Mouse (Mus musculus) thymus, adult 2 months (tissue): Measurements from ENCODE around the gene Nt5c3. TPM values are rescaled to one million over a fixed set of nuclear protein-coding genes. Genes with fewer than 3 reads are reported as not detected.

Experiments
- DNase-seq: peaks from one replicate; pipeline ENCODE4 v3.0.0; 2021
- H3K27ac ChIP-seq: fragments of 200-500 bp; 2 replicates; pipeline ENCODE4 v1.5.1; 2012; ENCODE audit warnings: low read length, control low read depth; ENCODE audit not compliant: control insufficient read depth, insufficient read depth
- H3K27me3 ChIP-seq: fragments of 200-500 bp; 2 replicates; pipeline ENCODE4 v1.6.1; 2012; ENCODE audit warnings: mild to moderate bottlenecking, low read length, moderate library complexity, mixed read lengths; ENCODE audit not compliant: control insufficient read depth, insufficient read depth
- H3K36me3 ChIP-seq: fragments of 200-500 bp; 2 replicates; pipeline ENCODE4 v1.6.1; 2012; ENCODE audit warnings: mild to moderate bottlenecking, low read length, moderate library complexity; ENCODE audit not compliant: control insufficient read depth, insufficient read depth
- H3K4me1 ChIP-seq: fragments of 200-500 bp; replicated peaks from 2 replicates; pipeline ENCODE4 v1.6.1; 2012; ENCODE audit warnings: low read length; ENCODE audit not compliant: control insufficient read depth, insufficient read depth
- H3K4me3 ChIP-seq: fragments of 200-500 bp; 2 replicates; pipeline ENCODE4 v1.5.1; 2012; ENCODE audit warnings: mild to moderate bottlenecking, low read length, control low read depth, moderate library complexity; ENCODE audit not compliant: control insufficient read depth, insufficient read depth
- CTCF ChIP-seq: fragments of 200-500 bp; IDR thresholded peaks from 2 replicates; pipeline ENCODE4 v1.5.1; 2012; ENCODE audit warnings: mild to moderate bottlenecking, control low read depth, low read length, moderate library complexity, borderline replicate concordance; ENCODE audit not compliant: control insufficient read depth, poor library complexity, insufficient read depth; ENCODE audit errors: extremely low read depth
- POLR2A ChIP-seq: fragments of 200-500 bp; IDR thresholded peaks from 2 replicates; pipeline ENCODE4 v1.6.1; 2012; ENCODE audit warnings: mild to moderate bottlenecking, low read length, control low read depth, moderate library complexity; ENCODE audit not compliant: control insufficient read depth, poor library complexity, insufficient read depth; ENCODE audit errors: extremely low read depth
- WGBS: fragments of 180-500 bp; shearing (Covaris S2); methylation state at CpG from one replicate; pipeline ENCODE4 v1.1.7; 2018; 5-methylcytosine and 5-hydroxymethylcytosine counted together
- polyA plus RNA-seq: library from polyadenylated mRNA; depleted of rRNA; stranded (reverse); fragments of >200 nt; gene quantifications from 2 replicates; pipeline ENCODE4 v1.2.3, GENCODE M21; 2012

The Nt5c3 gene
- polyA plus RNA-seq, 1 experiment = 9.6 TPM

DNA sequence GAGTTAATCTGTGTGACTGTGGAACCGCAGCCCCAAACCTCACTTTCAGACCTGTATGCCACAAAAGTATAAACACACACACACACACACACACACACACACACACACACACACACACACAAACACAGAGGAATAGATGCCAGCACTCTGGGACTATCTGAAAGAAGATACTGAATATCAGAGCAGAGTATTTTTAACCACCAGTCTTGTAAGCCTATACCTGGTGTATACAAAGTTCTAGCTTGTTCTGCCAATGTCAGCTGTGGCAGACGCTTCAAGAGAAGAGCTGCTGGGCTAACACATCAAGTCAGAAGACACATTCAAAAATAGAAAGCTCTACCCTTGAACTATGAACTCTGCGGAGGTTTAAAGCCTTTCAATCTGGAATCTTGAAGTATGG lies 24.1 kb downstream of the Nt5c3 start:
- 77% methylated on average over 3 of the region's 3 CpGs for WGBS
- H3K27me3 ChIP-seq = no peaks in the 10 kb centered on the region
- no peak overlapping the region for H3K4me3 ChIP-seq
- H3K36me3 ChIP-seq = no peaks in the 10 kb centered on the region
- DNase-seq = no peak
- no peak overlapping the region for H3K27ac ChIP-seq
- no peak for TF ChIP-seq POLR2A
- no peak for TF ChIP-seq CTCF
- H3K4me1 ChIP-seq = peaks cover 4% of the 10 kb centered on the region; the same call in 1 of the 2 replicates

DNA sequence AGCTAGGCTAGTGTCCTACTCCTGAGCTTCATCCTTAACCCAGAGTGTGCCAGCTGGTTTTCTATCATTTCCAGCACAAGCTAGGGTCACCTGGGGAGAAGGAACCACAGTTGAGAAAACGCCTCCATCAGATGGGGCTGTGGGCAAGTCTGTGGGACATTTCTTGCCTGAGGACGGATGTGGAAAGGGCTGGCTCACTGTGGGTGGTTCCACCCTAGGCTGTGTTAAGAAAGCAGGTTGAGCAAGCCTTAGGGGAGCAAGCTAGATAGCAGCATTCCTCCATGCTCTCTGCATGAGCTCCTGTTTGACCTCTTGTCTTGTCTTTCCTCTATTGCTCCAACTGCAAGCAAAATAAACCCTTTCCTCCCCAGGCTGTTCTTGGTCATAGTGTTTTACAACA lies 33.0 kb downstream of the Nt5c3 start:
- no peak for DNase-seq
- 88% methylated on average over 2 of the region's 2 CpGs for WGBS
- H3K27ac ChIP-seq = no peak overlapping the region
- H3K4me1 ChIP-seq = no peaks in the 10 kb centered on the region
- no peak overlapping the region for H3K4me3 ChIP-seq
- peaks cover 20% of the 10 kb centered on the region for H3K36me3 ChIP-seq
- no peaks in the 10 kb centered on the region for H3K27me3 ChIP-seq
- TF ChIP-seq CTCF (no peak), POLR2A (no peak)

- H3K27ac ChIP-seq = no peak overlapping the region
- H3K4me1 ChIP-seq = no peaks in the 10 kb centered on the region
- H3K36me3 ChIP-seq = peaks cover 20% of the 10 kb centered on the region
- H3K4me3 ChIP-seq = no peak overlapping the region
- TF ChIP-seq CTCF (no peak), POLR2A (no peak)
- 96% methylated on average over 6 of the region's 6 CpGs for WGBS
- H3K27me3 ChIP-seq = no peaks in the 10 kb centered on the region
- no peak for DNase-seq
These were observed 35.2 kb downstream of the Nt5c3 start for GRCm38 (mm10) chr6:56888561-56888960.

DNA sequence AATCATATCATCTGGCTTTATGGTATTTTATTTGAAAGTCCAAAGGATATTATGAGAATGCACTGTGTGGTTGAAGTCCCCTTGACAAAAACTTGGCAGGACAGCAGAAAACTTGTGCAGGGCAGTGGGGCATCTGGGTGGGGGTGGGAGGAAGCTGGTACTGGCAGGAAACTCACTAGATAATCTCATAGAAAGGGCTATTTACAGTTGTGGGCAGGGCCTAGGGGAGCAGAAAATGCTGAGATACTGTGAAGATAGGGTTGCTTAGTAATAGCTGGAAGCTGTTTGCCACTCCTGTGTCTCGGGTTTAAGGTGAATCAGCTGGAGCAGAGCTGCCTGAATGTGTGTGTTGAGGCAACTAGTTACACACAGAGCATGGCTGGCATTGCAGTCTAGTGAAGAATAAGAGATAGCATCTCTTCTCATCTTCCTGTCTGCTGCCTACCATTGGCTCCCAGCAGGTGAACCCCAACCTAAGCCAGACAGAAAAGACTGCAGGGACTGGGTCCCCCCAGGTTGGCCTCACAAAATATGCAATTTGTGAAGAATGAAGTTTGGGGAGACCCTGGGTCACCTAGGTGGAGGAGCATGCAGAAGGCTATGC lies 44.3 kb downstream of the Nt5c3 start:
- H3K27ac ChIP-seq = no peak overlapping the region
- H3K36me3 ChIP-seq = peaks cover 14% of the 10 kb centered on the region; the same call in 1 of the 2 replicates
- peaks cover 4% of the 10 kb centered on the region; the same call in 1 of the 2 replicates for H3K4me1 ChIP-seq
- DNase-seq = no peak
- TF ChIP-seq POLR2A (no peak), CTCF (no peak)
- WGBS = 32% methylated on average over 1 of the region's 1 CpGs
- no peak overlapping the region for H3K4me3 ChIP-seq
- no peaks in the 10 kb centered on the region for H3K27me3 ChIP-seq

DNA sequence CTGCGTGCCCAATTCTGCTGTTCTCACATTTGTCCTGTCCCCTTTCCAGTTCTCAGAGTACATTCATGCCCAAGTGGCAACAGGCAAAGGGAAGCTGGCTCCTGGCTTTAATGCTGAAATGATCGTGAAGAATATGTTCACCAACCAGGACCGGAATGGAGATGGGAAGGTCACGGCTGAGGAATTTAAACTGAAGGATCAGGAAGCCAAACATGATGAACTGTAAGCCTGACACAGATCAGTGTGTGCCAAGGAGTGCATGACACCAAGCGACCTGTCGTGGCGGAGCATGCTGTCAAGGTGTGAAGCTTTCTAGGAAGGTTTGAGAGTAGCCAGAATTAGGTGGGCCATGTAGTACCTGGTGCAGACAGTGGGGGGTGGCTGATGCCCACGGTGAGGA lies 45.7 kb downstream of the Nt5c3 start:
- Histone ChIP-seq H3K4me3 (no peak overlapping the region), H3K36me3 (peaks cover 14% of the 10 kb centered on the region; the same call in 1 of the 2 replicates), H3K4me1 (peaks cover 4% of the 10 kb centered on the region; the same call in 1 of the 2 replicates), H3K27ac (no peak overlapping the region), H3K27me3 (no peaks in the 10 kb centered on the region)
- DNase-seq = no peak
- WGBS = 94% methylated on average over 8 of the region's 8 CpGs
- TF ChIP-seq POLR2A = no peak
- TF ChIP-seq CTCF = no peak

DNA sequence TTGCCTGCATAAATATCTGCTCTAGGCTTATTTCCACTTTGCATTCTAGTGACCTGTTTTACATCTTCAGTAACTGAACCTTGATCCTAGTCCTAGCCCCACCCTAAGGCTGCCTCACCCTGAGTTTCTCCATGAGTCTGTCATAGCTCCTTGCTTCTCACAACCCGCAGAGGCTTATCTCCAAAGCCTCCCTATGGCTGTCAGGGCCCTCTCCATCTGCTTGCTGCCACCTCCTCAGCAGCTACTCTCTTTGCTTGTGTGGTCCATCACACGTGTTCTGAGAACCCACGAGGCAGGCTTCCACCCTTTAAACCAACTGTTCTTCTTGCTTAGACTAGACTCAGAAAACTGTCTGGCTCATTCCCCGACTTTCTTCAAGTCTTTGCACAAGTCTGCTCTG lies 46.9 kb downstream of the Nt5c3 start:
- no peak overlapping the region for H3K4me3 ChIP-seq
- DNase-seq = no peak
- TF ChIP-seq CTCF (no peak), POLR2A (no peak)
- 0 out of 2 replicates have a peak, but pooled peaks cover 5% of the 10 kb centered on the region for H3K36me3 ChIP-seq
- H3K4me1 ChIP-seq = peaks cover 4% of the 10 kb centered on the region; the same call in 1 of the 2 replicates
- no peaks in the 10 kb centered on the region for H3K27me3 ChIP-seq
- H3K27ac ChIP-seq = no peak overlapping the region
- WGBS = 82% methylated on average over 4 of the region's 4 CpGs
